Mouse (Mus musculus): Measurements from ENCODE around the gene Fgfr2. TPM values are rescaled to one million over a fixed set of nuclear protein-coding genes. Genes with fewer than 3 reads are reported as not detected.
"Not testable (repeated sequence)": the region's sequence is repeated elsewhere in the genome, so short reads cannot be mapped to it uniquely, and the experiment has no call there.

Fgfr2 gene
- total RNA-seq, 2 experiments from 2014 or later = 1.7 to 3.7 TPM

- peak; percentile 49; the same call in 1 of the 2 replicates for ATAC-seq (replicated peaks; ENCODE audit: low FRiP score, poor library complexity, severe bottlenecking)
These were observed 564.9 kb downstream of the Fgfr2 start for GRCm38 (mm10) chr7:132558141-132558736.

DNA sequence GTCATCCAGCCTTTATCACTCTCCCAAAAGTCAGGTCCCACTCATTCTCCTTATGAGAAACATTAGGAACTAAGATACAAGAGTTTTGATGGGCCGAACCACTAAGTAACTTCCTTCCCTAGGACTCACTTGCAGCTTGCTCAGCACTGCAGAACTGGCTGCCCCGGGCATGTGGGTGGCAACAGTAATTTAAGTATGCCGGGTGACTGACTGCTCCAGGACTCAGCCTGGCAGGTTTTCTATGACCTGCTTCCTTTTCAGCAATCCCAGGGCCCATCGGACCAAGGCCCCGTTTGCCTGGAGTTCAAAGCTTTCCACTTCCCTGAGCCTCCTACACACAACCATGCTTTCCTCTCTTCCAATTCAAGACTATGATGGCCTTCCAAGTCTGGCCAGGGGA is 566.6 kb downstream of the Fgfr2 start:
- no peak for ATAC-seq (replicated peaks; ENCODE audit: low FRiP score, poor library complexity, severe bottlenecking)

DNA sequence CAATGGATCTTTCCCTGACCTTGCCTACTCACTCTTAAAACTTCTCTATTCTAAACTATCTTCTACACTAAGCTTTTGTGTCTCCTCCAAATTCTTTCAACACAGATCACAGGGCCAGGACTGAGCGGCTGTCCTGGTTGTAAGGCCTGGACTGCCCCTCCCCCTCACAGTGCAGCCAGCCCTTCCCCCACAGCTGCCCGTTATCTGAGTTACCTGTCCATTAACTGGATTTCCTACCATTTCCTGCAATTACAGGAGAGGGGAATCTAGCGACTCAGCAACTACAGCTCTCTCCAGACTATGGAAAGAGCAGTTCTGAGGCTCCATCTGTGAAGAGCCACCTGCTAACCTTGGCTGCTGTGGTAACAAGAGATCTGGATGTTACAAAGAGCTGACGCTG is 567.2 kb downstream of the Fgfr2 start:
- no peak for ATAC-seq (replicated peaks; ENCODE audit: low FRiP score, poor library complexity, severe bottlenecking)

DNA sequence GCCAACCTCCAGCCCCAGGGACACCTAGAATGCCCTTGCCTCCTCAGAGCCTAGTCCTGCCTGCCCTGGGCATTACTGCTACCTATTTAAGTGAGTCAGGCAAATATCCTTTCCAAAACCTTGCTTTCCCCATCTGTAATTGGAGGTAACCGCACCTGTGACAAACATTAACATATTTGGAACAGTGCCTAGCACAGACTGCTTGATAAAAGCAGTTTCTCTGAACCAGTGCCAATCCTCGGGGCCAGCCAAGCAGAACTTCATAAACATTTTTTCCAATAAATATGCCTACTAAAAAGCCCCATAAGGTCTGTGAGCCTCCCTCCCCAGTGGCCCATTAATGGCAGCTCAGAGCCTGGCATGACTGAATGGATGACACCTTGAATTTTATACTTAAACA is 569.1 kb downstream of the Fgfr2 start:
- ATAC-seq (replicated peaks; ENCODE audit: low FRiP score, poor library complexity, severe bottlenecking) = no peak

- ATAC-seq (replicated peaks; ENCODE audit: low FRiP score, poor library complexity, severe bottlenecking) = peak; percentile 90
These were observed 571.6 kb downstream of the Fgfr2 start for GRCm38 (mm10) chr7:132551351-132552126.

- no peak for ATAC-seq (replicated peaks; ENCODE audit: low FRiP score, poor library complexity, severe bottlenecking)
These were observed 576.0 kb downstream of the Fgfr2 start for GRCm38 (mm10) chr7:132547126-132547525.

DNA sequence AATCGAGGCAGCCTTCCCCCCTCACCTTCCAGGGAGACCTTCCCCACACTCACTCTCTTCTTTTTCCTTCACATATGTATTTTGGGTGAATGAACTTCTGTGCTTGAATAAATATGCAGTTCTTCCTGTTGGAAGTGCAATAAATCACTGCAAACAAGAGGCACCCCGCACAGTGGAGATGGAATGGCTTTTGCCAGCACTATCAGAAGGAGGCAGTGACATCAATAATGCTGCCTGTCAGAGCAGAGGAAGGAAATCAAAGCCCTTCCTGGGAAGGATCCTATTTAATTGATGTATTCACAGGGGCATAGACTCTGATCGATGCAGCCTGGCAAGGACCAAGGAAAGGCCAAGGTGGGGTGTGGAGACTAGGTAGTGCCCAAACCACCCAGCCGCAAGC is 580.7 kb downstream of the Fgfr2 start:
- ATAC-seq (replicated peaks; ENCODE audit: low FRiP score, poor library complexity, severe bottlenecking) = no peak

DNA sequence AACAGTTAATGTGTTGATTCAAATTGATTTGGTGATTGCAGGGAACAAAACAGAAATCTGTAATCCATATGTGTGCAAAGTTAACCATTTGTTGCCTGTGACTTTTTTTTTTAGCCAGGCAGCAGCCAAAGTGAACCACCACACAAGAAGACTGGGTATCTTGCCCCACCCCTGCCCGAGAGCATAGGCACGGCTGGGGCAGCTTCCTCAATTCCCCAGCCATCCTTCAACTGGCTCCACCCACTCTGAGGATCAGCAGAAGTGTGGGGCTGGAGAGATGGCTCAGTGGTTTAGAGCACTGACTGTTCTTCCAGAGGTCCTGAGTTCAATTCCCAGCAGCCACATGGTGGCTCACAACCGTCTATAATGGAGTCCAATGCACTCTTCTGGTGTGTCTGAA is 581.6 kb downstream of the Fgfr2 start:
- ATAC-seq (replicated peaks; ENCODE audit: low FRiP score, poor library complexity, severe bottlenecking) = no peak

DNA sequence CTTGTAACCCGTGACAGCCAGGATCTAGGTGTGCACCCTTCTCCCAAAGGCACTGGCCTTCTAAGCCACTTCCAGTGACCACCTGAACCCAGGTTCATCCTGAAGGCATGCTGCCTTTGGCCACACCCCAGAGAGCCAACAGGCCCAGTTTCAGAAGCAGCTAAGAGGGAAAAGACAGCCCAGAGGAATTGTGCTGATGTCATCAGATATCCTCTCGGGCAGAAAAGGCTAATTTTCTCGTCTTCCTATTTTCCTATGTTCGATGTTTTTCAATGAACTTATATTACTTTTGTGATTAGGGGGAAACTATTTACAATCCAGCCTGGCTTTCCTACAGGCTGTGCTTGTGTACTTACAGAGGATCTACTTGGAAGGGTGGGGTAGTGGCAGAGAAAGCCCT is 582.6 kb downstream of the Fgfr2 start:
- ATAC-seq (replicated peaks; ENCODE audit: low FRiP score, poor library complexity, severe bottlenecking) = no peak

DNA sequence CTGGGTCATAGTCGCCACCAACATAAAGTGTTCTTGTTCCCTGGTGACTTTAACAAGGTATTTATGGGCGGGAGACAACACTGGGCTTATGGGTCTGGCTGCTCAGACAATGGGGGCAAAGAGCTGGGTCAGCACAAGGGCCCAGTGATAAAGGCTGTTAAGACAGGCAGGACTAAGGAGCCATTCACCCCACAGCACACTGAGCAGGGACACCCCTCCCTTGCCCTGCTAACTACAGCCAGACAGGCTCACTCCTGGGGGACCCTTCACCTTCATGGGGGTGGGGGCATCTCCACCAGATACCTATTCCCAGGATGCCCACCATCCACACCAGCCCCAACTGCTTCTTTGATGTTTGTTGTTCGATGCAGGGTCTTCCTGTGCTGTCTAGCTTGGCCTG is 593.9 kb downstream of the Fgfr2 start:
- no peak for ATAC-seq (replicated peaks; ENCODE audit: low FRiP score, poor library complexity, severe bottlenecking)

GRCm38 (mm10) chr7:132513419-132513982 is 609.6 kb downstream of the Fgfr2 start:
- ATAC-seq (replicated peaks; ENCODE audit: low FRiP score, poor library complexity, severe bottlenecking) = no peak

DNA sequence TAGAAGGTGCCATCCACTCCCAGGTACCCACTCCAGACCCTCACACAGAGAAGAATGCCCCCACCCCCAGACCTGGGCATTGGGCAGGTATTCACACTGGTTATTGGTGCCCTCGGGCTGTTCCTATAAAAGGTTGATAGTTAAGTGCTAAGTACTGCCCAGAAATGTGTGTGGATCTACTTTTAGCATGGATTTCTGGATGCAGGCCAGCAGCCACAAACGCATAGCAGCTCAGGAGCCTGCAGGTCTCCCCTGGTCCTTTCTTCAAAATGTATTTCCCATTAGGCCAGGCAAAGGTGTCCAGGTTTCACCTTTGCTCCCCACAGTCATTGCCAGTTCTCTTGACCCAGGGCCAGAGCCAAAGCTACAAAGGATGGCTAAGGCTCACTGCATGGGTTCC is 614.0 kb downstream of the Fgfr2 start:
- ATAC-seq (replicated peaks; ENCODE audit: low FRiP score, poor library complexity, severe bottlenecking) = no peak

- no peak for ATAC-seq (replicated peaks; ENCODE audit: low FRiP score, poor library complexity, severe bottlenecking)
These were observed 615.8 kb downstream of the Fgfr2 start for GRCm38 (mm10) chr7:132507361-132507760.

GRCm38 (mm10) chr7:132506226-132506625 is 616.9 kb downstream of the Fgfr2 start:
- no peak for ATAC-seq (replicated peaks; ENCODE audit: low FRiP score, poor library complexity, severe bottlenecking)

DNA sequence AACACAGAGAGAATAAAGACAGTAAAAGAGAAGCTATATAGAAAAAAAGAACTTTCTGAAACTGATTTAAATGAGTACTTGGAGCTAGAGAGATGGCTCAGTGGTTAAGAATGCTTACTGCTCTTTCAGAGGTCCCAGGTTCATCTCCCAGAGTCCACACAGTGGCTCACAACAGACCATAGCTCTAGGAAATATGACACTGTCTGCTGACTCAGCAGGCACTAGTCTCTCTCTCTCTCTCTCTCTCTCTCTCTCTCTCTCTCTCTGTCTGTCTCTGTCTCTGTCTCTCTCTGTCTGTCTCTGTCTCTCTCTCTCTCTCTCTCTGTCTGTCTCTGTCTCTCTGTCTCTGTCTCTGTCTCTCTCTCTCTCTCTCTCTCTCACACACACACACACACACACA is 620.7 kb downstream of the Fgfr2 start:
- not testable (repeated sequence) for ATAC-seq (replicated peaks; ENCODE audit: low FRiP score, poor library complexity, severe bottlenecking)

DNA sequence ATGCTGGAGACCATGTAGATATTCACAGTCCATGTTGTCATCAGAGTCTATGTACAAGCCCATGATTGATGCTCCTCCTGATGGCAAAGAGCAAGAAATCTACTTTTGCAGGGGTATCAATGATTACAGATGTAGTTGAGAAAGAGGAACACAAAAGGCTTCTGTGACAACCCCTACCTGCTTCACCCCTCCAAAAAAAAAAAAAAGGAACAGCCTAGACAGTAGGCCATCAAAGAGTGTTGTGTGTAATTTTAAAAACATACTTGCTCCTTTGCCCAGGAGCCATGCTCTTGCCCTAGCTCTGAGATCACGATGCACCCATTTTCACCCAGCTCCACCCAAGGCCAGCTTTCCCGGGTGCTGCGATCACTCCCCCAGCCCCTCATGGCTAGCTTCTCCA is 626.0 kb downstream of the Fgfr2 start:
- no peak for ATAC-seq (replicated peaks; ENCODE audit: low FRiP score, poor library complexity, severe bottlenecking)

- peak; percentile 18; the same call in 1 of the 2 replicates for ATAC-seq (replicated peaks; ENCODE audit: low FRiP score, poor library complexity, severe bottlenecking)
These were observed 628.9 kb downstream of the Fgfr2 start for GRCm38 (mm10) chr7:132494263-132494662.

- ATAC-seq (replicated peaks; ENCODE audit: low FRiP score, poor library complexity, severe bottlenecking) = peak; percentile 39
These were observed 629.5 kb downstream of the Fgfr2 start for GRCm38 (mm10) chr7:132493632-132494031.

DNA sequence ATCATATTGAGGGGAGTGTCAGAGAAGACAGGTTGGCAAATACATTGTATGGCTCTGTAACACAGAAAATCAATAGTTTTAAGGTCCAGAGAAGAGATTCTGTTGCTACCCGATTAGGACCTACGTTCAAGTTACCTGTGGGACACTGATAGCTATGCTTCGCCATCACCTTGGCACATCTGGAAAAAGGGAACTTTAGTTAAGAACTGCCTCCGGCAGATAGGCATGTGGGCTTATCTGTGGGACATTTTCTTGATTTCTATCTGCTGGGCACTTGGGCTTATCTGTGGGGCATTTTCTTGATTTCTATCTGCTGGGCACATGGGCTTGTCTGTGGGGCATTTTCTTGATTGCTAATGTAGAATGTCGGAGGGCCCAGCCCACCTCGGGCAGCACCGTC is 631.2 kb downstream of the Fgfr2 start:
- ATAC-seq (replicated peaks; ENCODE audit: low FRiP score, poor library complexity, severe bottlenecking) = no peak

DNA sequence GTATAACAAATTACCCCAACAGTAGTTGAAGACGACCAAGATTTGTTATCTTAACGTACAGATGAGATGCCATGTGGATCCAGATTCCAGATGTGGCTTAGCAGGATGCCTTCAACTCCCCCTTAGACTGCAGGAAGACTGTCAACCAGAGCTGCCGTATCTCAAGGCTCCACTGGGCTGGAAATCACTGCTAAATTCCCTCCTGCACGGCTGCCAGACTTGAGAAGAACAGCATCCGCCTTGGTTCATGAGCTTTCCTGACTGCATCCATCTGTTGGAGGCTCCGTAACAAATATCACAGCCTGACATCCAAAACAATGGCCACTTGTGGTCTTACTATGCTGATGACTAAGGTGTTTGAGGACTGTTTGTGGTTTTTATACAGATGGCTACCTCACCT is 635.8 kb downstream of the Fgfr2 start:
- no peak for ATAC-seq (replicated peaks; ENCODE audit: low FRiP score, poor library complexity, severe bottlenecking)
